Mouse (Mus musculus) CH12.LX (cell line): Measurements from ENCODE around the gene Olfml3.

ENCODE experiments used
- CTCF ChIP-seq, 2 experiments: IDR thresholded peaks in 1 of 2; conservative IDR thresholded peaks in 1 of 2; 2 replicates each; pipeline ENCODE4 v1.5.1; 2011 to 2012; ENCODE audit warnings: low read depth in 2 of 2, low read length in 2 of 2, improper control_type of control experiment in 1 of 2, inconsistent platforms in 1 of 2, mild to moderate bottlenecking in 1 of 2, moderate library complexity in 1 of 2
- EP300 ChIP-seq: IDR thresholded peaks from 2 replicates; pipeline ENCODE4 v1.6.1; 2011; ENCODE audit warnings: low read length, improper control_type of control experiment
- HCFC1 ChIP-seq: IDR thresholded peaks from 2 replicates; pipeline ENCODE4 v1.6.1; 2012; ENCODE audit warnings: low read depth, mild to moderate bottlenecking, inconsistent platforms, low read length, improper control_type of control experiment
- MAFK ChIP-seq: IDR thresholded peaks from 2 replicates; pipeline ENCODE4 v1.6.1; 2011; ENCODE audit warnings: low read length, improper control_type of control experiment; ENCODE audit not compliant: insufficient replicate concordance
- POLR2A ChIP-seq: IDR thresholded peaks from 2 replicates; pipeline ENCODE4 v1.6.1; 2011; ENCODE audit warnings: low read depth, mild to moderate bottlenecking, improper control_type of control experiment, low read length

GRCm38 (mm10) chr3:103724137-103724536 lies 13.7 kb downstream of the Olfml3 start:
- TF ChIP-seq CTCF (conservative IDR thresholded peaks at IDR 0.05 in 1 of 2, IDR thresholded peaks at IDR 0.05 in 1 of 2; ENCODE audit: low read depth in 2 of 2, low read length in 2 of 2) = peak in 1 of 2 experiments; percentile 37; a peak in 2 of 4 replicates
- no peak for TF ChIP-seq MAFK
- no peak for TF ChIP-seq EP300
- TF ChIP-seq POLR2A = no peak
- TF ChIP-seq HCFC1 = no peak
